Mouse (Mus musculus): ENCODE data around the gene Fam104a. TPM values are rescaled to one million over a fixed set of nuclear protein-coding genes. Genes with fewer than 3 reads are reported as not detected.

Gene Fam104a
- total and polyA plus RNA-seq, 2 experiments = 4.5 to 16.4 TPM

DNA sequence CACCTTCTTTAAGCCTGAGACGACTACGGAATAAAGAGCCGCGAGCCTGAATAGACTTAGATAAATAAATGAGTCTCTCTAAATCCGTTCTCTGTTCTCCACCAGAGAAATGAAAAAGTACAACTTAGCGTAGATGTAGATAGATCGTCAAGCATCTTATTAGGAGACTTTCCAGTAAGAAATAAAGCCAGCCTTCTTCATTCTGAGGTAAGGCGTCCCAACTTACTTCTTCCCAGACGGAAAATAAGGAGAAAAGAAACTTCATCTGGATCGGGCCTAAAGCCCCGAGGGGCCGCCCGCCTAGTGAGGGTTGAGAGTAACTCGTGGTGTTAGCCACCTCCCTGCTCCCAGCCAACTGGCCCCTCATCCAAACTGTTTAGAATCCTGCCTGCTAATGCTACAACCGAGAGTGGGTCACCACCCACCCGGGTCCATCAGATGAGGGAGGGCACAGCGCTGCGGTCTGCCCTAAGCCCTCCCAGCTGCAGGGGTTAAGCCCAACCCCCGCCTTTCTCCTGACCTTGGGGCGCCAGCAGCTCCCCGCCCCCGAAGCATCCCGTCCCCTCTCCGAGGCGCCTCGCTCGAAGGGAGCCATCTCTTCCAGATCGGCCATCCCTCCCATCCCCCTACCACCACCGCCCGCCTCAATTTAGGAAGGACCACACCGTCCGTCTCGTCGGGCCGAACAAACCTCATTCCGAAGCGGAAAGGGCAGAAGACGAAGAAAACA, 893 bp downstream of the Fam104a start:
- no peak for TF ChIP-seq POLR2A (IDR thresholded peaks at IDR 0.05; ENCODE audit: extremely low read depth, insufficient read depth, low read length)
- TF ChIP-seq CTCF (IDR thresholded peaks at IDR 0.05; ENCODE audit: low read depth, low read length) = no peak
- peak overlapping the region; percentile 64 for H3K27ac ChIP-seq (replicated peaks; ENCODE audit: insufficient read depth, low read depth, low read length)
- H3K9ac ChIP-seq (ENCODE audit: low read depth, low read length) = peak overlapping the region; percentile 95
- H3K4me1 ChIP-seq (ENCODE audit: control insufficient read depth, insufficient read depth, low read length) = peaks cover 9% of the 10 kb centered on the region
- no peaks in the 10 kb centered on the region for H3K27me3 ChIP-seq (ENCODE audit: control insufficient read depth, insufficient read depth, low read length)
- H3K36me3 ChIP-seq (ENCODE audit: control insufficient read depth, insufficient read depth, low read length) = no peaks in the 10 kb centered on the region; the same call in 1 of the 2 replicates
- H3K79me2 ChIP-seq (ENCODE audit: control insufficient read depth, insufficient read depth, low read length) = peaks cover 32% of the 10 kb centered on the region
- H3K4me3 ChIP-seq (ENCODE audit: insufficient read depth, low read depth, low read length) = peak overlapping the region; percentile 88
- DNase-seq (ENCODE audit: extremely low read depth, low read depth, low spot score) = no peak
- 5% methylated on average over 38 of the region's 38 CpGs for WGBS

DNA sequence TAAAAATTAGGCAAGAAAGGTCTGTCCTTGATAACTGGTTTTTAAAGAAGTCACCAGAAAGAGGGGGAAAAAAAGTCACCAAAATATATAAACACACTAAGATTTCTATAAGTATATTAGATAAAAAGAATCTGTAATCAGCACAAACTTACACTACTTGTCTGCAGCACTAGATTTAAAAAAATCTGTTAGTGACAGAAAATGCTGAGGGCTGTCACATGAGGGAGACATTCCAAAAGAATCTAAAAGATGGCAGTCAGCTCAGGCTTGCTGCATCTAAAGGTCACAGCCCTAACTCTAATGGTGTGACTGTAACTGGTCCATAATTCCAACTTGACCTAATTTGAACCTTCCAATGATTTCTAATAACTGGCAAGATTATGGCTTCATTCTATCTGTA, 2.0 kb downstream of the Fam104a start:
- peaks cover 2% of the 10 kb centered on the region; the same call in 1 of the 2 replicates for H3K36me3 ChIP-seq (ENCODE audit: control insufficient read depth, insufficient read depth, low read length)
- no peaks in the 10 kb centered on the region for H3K27me3 ChIP-seq (ENCODE audit: control insufficient read depth, insufficient read depth, low read length)
- no peak overlapping the region for H3K9ac ChIP-seq (ENCODE audit: low read depth, low read length)
- TF ChIP-seq CTCF (IDR thresholded peaks at IDR 0.05; ENCODE audit: low read depth, low read length) = no peak
- no peak for TF ChIP-seq POLR2A (IDR thresholded peaks at IDR 0.05; ENCODE audit: extremely low read depth, insufficient read depth, low read length)
- H3K4me3 ChIP-seq (ENCODE audit: insufficient read depth, low read depth, low read length) = no peak overlapping the region
- peaks cover 9% of the 10 kb centered on the region for H3K4me1 ChIP-seq (ENCODE audit: control insufficient read depth, insufficient read depth, low read length)
- no peak overlapping the region for H3K27ac ChIP-seq (replicated peaks; ENCODE audit: insufficient read depth, low read depth, low read length)
- peak; percentile 47 for DNase-seq (ENCODE audit: extremely low read depth, low read depth, low spot score)
- peaks cover 40% of the 10 kb centered on the region for H3K79me2 ChIP-seq (ENCODE audit: control insufficient read depth, insufficient read depth, low read length)

DNA sequence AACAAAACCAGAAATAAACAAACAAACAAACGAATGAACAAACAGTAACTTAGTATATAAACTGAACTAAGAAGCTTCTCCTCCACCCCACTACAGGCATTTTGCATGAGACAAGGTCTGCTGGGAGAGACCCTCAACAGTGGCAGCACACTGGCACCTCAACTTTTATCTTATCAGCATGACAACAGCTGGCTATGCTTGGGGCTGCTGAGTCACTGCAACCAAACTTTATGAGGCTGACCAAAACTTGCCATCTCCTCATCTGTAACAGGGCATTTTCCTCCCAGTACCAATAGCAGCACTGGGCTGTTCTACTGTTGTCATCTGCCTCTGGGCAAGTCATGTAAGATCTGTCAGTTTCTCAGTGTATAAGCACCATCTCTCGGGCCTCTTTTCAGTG, 3.0 kb downstream of the Fam104a start:
- Histone ChIP-seq H3K9ac (ENCODE audit: low read depth, low read length) (0 out of 2 replicates have a peak overlapping the region, but pooled peaks have one; percentile 14), H3K79me2 (ENCODE audit: control insufficient read depth, insufficient read depth, low read length) (peaks cover 46% of the 10 kb centered on the region), H3K27ac (replicated peaks; ENCODE audit: insufficient read depth, low read depth, low read length) (peak overlapping the region; percentile 42), H3K36me3 (ENCODE audit: control insufficient read depth, insufficient read depth, low read length) (peaks cover 6% of the 10 kb centered on the region; the same call in 1 of the 2 replicates), H3K4me1 (ENCODE audit: control insufficient read depth, insufficient read depth, low read length) (peaks cover 9% of the 10 kb centered on the region), H3K27me3 (ENCODE audit: control insufficient read depth, insufficient read depth, low read length) (no peaks in the 10 kb centered on the region), H3K4me3 (ENCODE audit: insufficient read depth, low read depth, low read length) (no peak overlapping the region)
- WGBS = 60% methylated on average over 2 of the region's 2 CpGs
- TF ChIP-seq CTCF (IDR thresholded peaks at IDR 0.05; ENCODE audit: low read depth, low read length) = no peak
- no peak for TF ChIP-seq POLR2A (IDR thresholded peaks at IDR 0.05; ENCODE audit: extremely low read depth, insufficient read depth, low read length)
- DNase-seq (ENCODE audit: extremely low read depth, low read depth, low spot score) = no peak

GRCm38 (mm10) chr11:113678373-113678772, 5.6 kb downstream of the Fam104a start:
- no peak overlapping the region for H3K27ac ChIP-seq (replicated peaks; ENCODE audit: insufficient read depth, low read depth, low read length)
- DNase-seq (ENCODE audit: extremely low read depth, low read depth, low spot score) = no peak
- H3K79me2 ChIP-seq (ENCODE audit: control insufficient read depth, insufficient read depth, low read length) = peaks cover 38% of the 10 kb centered on the region
- H3K27me3 ChIP-seq (ENCODE audit: control insufficient read depth, insufficient read depth, low read length) = no peaks in the 10 kb centered on the region
- H3K9ac ChIP-seq (ENCODE audit: low read depth, low read length) = no peak overlapping the region
- peaks cover 11% of the 10 kb centered on the region; the same call in 1 of the 2 replicates for H3K36me3 ChIP-seq (ENCODE audit: control insufficient read depth, insufficient read depth, low read length)
- no peak for TF ChIP-seq CTCF (IDR thresholded peaks at IDR 0.05; ENCODE audit: low read depth, low read length)
- no peak for TF ChIP-seq POLR2A (IDR thresholded peaks at IDR 0.05; ENCODE audit: extremely low read depth, insufficient read depth, low read length)
- H3K4me3 ChIP-seq (ENCODE audit: insufficient read depth, low read depth, low read length) = no peak overlapping the region
- H3K4me1 ChIP-seq (ENCODE audit: control insufficient read depth, insufficient read depth, low read length) = peaks cover 6% of the 10 kb centered on the region; the same call in 1 of the 2 replicates
- 86% methylated on average over 8 of the region's 8 CpGs for WGBS

- Histone ChIP-seq H3K36me3 (ENCODE audit: control insufficient read depth, insufficient read depth, low read length) (peaks cover 11% of the 10 kb centered on the region; the same call in 1 of the 2 replicates), H3K4me1 (ENCODE audit: control insufficient read depth, insufficient read depth, low read length) (peaks cover 6% of the 10 kb centered on the region; the same call in 1 of the 2 replicates), H3K4me3 (ENCODE audit: insufficient read depth, low read depth, low read length) (no peak overlapping the region), H3K9ac (ENCODE audit: low read depth, low read length) (no peak overlapping the region), H3K27me3 (ENCODE audit: control insufficient read depth, insufficient read depth, low read length) (no peaks in the 10 kb centered on the region), H3K79me2 (ENCODE audit: control insufficient read depth, insufficient read depth, low read length) (peaks cover 39% of the 10 kb centered on the region), H3K27ac (replicated peaks; ENCODE audit: insufficient read depth, low read depth, low read length) (no peak overlapping the region)
- TF ChIP-seq CTCF (IDR thresholded peaks at IDR 0.05; ENCODE audit: low read depth, low read length) = no peak
- TF ChIP-seq POLR2A (IDR thresholded peaks at IDR 0.05; ENCODE audit: extremely low read depth, insufficient read depth, low read length) = no peak
- DNase-seq (ENCODE audit: extremely low read depth, low read depth, low spot score) = no peak
- 100% methylated on average over 2 of the region's 2 CpGs for WGBS
Observed at GRCm38 (mm10) chr11:113677378-113677777, 6.6 kb downstream of the Fam104a start.

- Histone ChIP-seq H3K27me3 (ENCODE audit: control insufficient read depth, insufficient read depth, low read length) (no peaks in the 10 kb centered on the region), H3K36me3 (ENCODE audit: control insufficient read depth, insufficient read depth, low read length) (peaks cover 11% of the 10 kb centered on the region; the same call in 1 of the 2 replicates), H3K27ac (replicated peaks; ENCODE audit: insufficient read depth, low read depth, low read length) (no peak overlapping the region), H3K79me2 (ENCODE audit: control insufficient read depth, insufficient read depth, low read length) (peaks cover 39% of the 10 kb centered on the region), H3K4me3 (ENCODE audit: insufficient read depth, low read depth, low read length) (no peak overlapping the region), H3K4me1 (ENCODE audit: control insufficient read depth, insufficient read depth, low read length) (peaks cover 6% of the 10 kb centered on the region; the same call in 1 of the 2 replicates), H3K9ac (ENCODE audit: low read depth, low read length) (no peak overlapping the region)
- TF ChIP-seq POLR2A (IDR thresholded peaks at IDR 0.05; ENCODE audit: extremely low read depth, insufficient read depth, low read length) = no peak
- TF ChIP-seq CTCF (IDR thresholded peaks at IDR 0.05; ENCODE audit: low read depth, low read length) = no peak
- no peak for DNase-seq (ENCODE audit: extremely low read depth, low read depth, low spot score)
- WGBS = 87% methylated on average over 2 of the region's 2 CpGs
Observed at GRCm38 (mm10) chr11:113676847-113677246, 7.1 kb downstream of the Fam104a start.

All from liver, adult 2 months (tissue).